Mouse (Mus musculus) hindbrain, embryonic 12.5 days (tissue): ENCODE data around the gene Nup43. TPM values are rescaled to one million over a fixed set of nuclear protein-coding genes. Genes with fewer than 3 reads are reported as not detected.
A peak's percentile ranks its signal among the peaks of the same experiment; 100 is the strongest.

Experiments used
- ATAC-seq: fragments of 200-750 bp; cut with Nextera tagmentation; 2 replicates; pipeline ENCODE4 v1.8.0; 2017; ENCODE audit warnings: moderate TSS enrichment; ENCODE audit not compliant: low FRiP score
- H3K27ac ChIP-seq: fragments of 300-500 bp; sonication (generic); 2 replicates; pipeline ENCODE4 v1.5.1; 2016; ENCODE audit warnings: mild to moderate bottlenecking
- H3K27me3 ChIP-seq: fragments of 300-500 bp; sonication (generic); 2 replicates; pipeline ENCODE4 v1.6.1; 2016; ENCODE audit warnings: mild to moderate bottlenecking
- H3K36me3 ChIP-seq: fragments of 300-500 bp; sonication (generic); 2 replicates; pipeline ENCODE4 v1.6.1; 2016; ENCODE audit warnings: mild to moderate bottlenecking
- H3K4me1 ChIP-seq: fragments of 300-500 bp; sonication (generic); 2 replicates; pipeline ENCODE4 v1.6.1; 2016
- H3K4me2 ChIP-seq: fragments of 300-500 bp; sonication (generic); replicated peaks from 2 replicates; pipeline ENCODE4 v1.6.1; 2016; ENCODE audit warnings: mild to moderate bottlenecking
- H3K4me3 ChIP-seq: fragments of 300-500 bp; sonication (generic); 2 replicates; pipeline ENCODE4 v1.5.1; 2016; ENCODE audit warnings: mild to moderate bottlenecking
- H3K9ac ChIP-seq: fragments of 300-500 bp; sonication (generic); 2 replicates; pipeline ENCODE4 v1.6.1; 2016; ENCODE audit warnings: mild to moderate bottlenecking, moderate library complexity
- H3K9me3 ChIP-seq: fragments of 300-500 bp; sonication (generic); replicated peaks from 2 replicates; pipeline ENCODE4 v1.6.1; 2016; ENCODE audit warnings: mild to moderate bottlenecking
- WGBS: fragments of 180-500 bp; shearing (Covaris S2); methylation state at CpG from one replicate; pipeline ENCODE4 v1.1.7; 2016; 5-methylcytosine and 5-hydroxymethylcytosine counted together
- polyA plus RNA-seq: library from polyadenylated mRNA; unstranded; fragments of >200 nt; fragmentation: Nextera tagmentation; extraction: Ambion mirVana; gene quantifications from 2 replicates; pipeline ENCODE4 v1.2.1, GENCODE M21; 2016

Gene Nup43
- polyA plus RNA-seq, 1 experiment from 2014 or later, result 40.6 TPM

DNA sequence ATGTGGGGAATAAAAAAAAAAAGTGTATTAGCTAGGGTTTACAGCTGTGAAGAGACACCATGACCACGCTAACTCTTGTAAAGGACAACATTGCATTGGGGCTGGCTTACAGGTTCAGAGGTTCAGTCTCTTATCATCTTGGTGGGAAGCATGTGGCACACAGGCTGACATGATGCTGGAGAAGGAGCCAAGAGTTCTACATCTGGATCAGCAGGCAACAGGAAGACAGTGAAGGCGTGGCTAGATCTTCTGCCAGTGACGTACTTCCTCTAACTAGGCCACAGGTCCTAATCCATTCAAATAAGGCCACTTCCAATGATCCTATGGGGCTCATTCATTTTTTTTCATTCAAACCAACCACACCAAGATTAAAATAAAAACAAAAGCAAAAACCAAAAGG is 32.8 kb downstream of the Nup43 start:
- WGBS, result 93% methylated on average over 3 of the region's 3 CpGs
- no peak overlapping the region for H3K27ac ChIP-seq

GRCm38 (mm10) chr10:7702586-7702985 is 35.3 kb downstream of the Nup43 start:
- 91% methylated on average over 6 of the region's 6 CpGs for WGBS

More for the DNA sequence above, 32.8 kb downstream of the Nup43 start:
- Histone ChIP-seq H3K4me1 (no peaks in the 10 kb centered on the region), H3K9ac (no peak overlapping the region), H3K36me3 (peaks cover 88% of the 10 kb centered on the region), H3K27me3 (no peaks in the 10 kb centered on the region), H3K4me2 (no peak overlapping the region), H3K9me3 (no peaks in the 10 kb centered on the region), H3K4me3 (no peak overlapping the region)
- no peak for ATAC-seq

GRCm38 (mm10) chr10:7710121-7710520 is 42.8 kb downstream of the Nup43 start:
- Histone ChIP-seq H3K27me3 (no peaks in the 10 kb centered on the region), H3K9ac (no peak overlapping the region), H3K4me3 (no peak overlapping the region), H3K4me1 (no peaks in the 10 kb centered on the region), H3K4me2 (no peak overlapping the region), H3K36me3 (peaks cover 65% of the 10 kb centered on the region), H3K9me3 (no peaks in the 10 kb centered on the region), H3K27ac (no peak overlapping the region)
- no peak for ATAC-seq
- 93% methylated on average over 5 of the region's 5 CpGs for WGBS

More at GRCm38 (mm10) chr10:7702586-7702985, 35.3 kb downstream of the Nup43 start:
- H3K4me3 ChIP-seq, result no peak overlapping the region
- H3K4me1 ChIP-seq, result no peaks in the 10 kb centered on the region
- H3K27ac ChIP-seq, result no peak overlapping the region
- no peak for ATAC-seq
- no peak overlapping the region for H3K9ac ChIP-seq
- no peaks in the 10 kb centered on the region for H3K27me3 ChIP-seq
- H3K36me3 ChIP-seq, result peaks cover 87% of the 10 kb centered on the region
- H3K4me2 ChIP-seq, result no peak overlapping the region
- H3K9me3 ChIP-seq, result no peaks in the 10 kb centered on the region

DNA sequence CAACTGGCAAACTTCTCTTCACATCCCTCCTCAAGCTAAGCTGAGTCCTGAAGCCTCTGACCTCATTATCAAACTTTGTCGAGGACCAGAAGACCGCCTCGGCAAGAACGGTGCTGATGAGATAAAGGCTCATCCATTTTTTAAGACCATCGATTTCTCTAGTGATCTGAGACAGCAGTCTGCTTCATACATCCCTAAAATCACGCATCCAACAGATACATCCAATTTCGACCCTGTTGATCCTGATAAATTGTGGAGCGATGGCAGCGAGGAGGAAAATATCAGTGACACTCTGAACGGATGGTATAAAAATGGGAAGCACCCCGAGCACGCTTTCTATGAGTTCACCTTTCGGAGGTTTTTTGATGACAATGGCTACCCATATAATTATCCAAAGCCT is 45.2 kb downstream of the Nup43 start:
- Histone ChIP-seq H3K4me3 (no peak overlapping the region), H3K27me3 (no peaks in the 10 kb centered on the region), H3K36me3 (peaks cover 50% of the 10 kb centered on the region), H3K9ac (no peak overlapping the region), H3K4me1 (no peaks in the 10 kb centered on the region), H3K27ac (no peak overlapping the region), H3K9me3 (no peaks in the 10 kb centered on the region), H3K4me2 (no peak overlapping the region)
- 93% methylated on average over 13 of the region's 13 CpGs for WGBS
- ATAC-seq, result no peak

- Histone ChIP-seq H3K27me3 (no peaks in the 10 kb centered on the region), H3K9ac (no peak overlapping the region), H3K27ac (no peak overlapping the region), H3K9me3 (no peaks in the 10 kb centered on the region), H3K4me2 (no peak overlapping the region), H3K4me3 (no peak overlapping the region), H3K36me3 (peaks cover 34% of the 10 kb centered on the region), H3K4me1 (no peaks in the 10 kb centered on the region)
- 81% methylated on average over 7 of the region's 7 CpGs for WGBS
- no peak for ATAC-seq
These were observed 47.8 kb downstream of the Nup43 start for GRCm38 (mm10) chr10:7715056-7715455.

- under 1% methylated on average over 49 of the region's 49 CpGs for WGBS
- Histone ChIP-seq H3K9ac (peak within 1 kb of the TSS; percentile 78), H3K27me3 (no peaks in the 10 kb centered on the region), H3K36me3 (no peaks in the 10 kb centered on the region), H3K4me2 (peak within 1 kb of the TSS; percentile 73), H3K4me3 (peak within 1 kb of the TSS; percentile 76), H3K4me1 (peaks cover 15% of the 10 kb centered on the region), H3K9me3 (no peaks in the 10 kb centered on the region), H3K27ac (peak within 1 kb of the TSS; percentile 64)
- ATAC-seq, result peak; percentile 99
These were observed 58.6 kb downstream of the Nup43 start, which contains the start of gene Katna1 for GRCm38 (mm10) chr10:7725751-7726500. TSS of gene Katna1 (plus strand) at chr10:7726000.

DNA sequence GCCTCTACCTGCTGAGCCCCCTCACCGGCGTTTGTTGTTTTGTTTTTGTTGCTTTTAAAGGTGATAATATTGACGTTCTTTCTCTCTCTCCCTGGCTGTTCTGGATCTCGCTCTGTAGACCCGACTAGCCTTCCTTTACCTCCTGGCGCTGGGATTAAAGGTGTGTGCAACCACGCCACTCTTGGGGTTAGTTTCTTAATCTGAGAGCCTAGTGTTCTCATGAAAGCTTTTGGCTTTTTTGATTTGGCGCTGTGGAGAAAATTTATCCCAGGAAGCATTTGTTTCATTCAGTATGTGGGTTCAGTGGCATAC is 59.2 kb downstream of the Nup43 start:
- Histone ChIP-seq H3K27ac (0 out of 2 replicates have a peak overlapping the region, but pooled peaks have one; percentile 64), H3K27me3 (no peaks in the 10 kb centered on the region), H3K4me3 (peak overlapping the region; percentile 76), H3K4me2 (peak overlapping the region; percentile 73), H3K9me3 (no peaks in the 10 kb centered on the region), H3K36me3 (no peaks in the 10 kb centered on the region), H3K9ac (peak overlapping the region; percentile 78), H3K4me1 (peaks cover 17% of the 10 kb centered on the region)
- under 1% methylated on average over 8 of the region's 8 CpGs for WGBS
- ATAC-seq, result no peak

DNA sequence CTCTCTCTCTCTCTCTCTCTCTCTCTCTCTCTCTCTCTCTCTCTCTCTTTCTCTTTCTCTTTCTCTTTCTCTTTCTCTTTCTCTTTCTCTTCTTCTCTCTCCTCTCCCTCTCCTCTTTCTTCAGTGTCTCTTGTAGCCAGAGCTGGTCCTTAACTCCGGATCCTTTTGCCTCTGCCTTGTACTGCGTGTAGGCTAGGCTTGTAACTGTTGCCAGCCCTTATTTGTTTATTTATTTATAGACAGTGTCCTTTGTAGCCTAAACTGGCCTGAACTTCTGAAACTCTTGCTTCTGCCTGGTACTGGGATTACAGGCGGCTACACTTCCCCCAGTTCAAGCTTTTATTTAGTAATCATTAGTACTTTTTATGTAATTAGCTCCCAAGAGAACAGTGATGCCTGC is 59.7 kb downstream of the Nup43 start:
- Histone ChIP-seq H3K9ac (peak overlapping the region; percentile 78), H3K27me3 (no peaks in the 10 kb centered on the region), H3K4me2 (peak overlapping the region; percentile 73), H3K4me3 (peak overlapping the region; percentile 76), H3K9me3 (no peaks in the 10 kb centered on the region), H3K36me3 (no peaks in the 10 kb centered on the region), H3K4me1 (peaks cover 21% of the 10 kb centered on the region), H3K27ac (no peak overlapping the region)
- no peak for ATAC-seq
- WGBS, result 27% methylated on average over 3 of the region's 3 CpGs

Other genes starting within 250 kb of the Nup43 start
- gene Ulbp1, start 193.9 kb upstream of the Nup43 start, polyA plus RNA-seq, result 2.0 and 2.6 TPM in 2 replicates
- gene Lrp11, start 77.7 kb upstream of the Nup43 start, polyA plus RNA-seq, result 17.7 and 19.3 TPM in 2 replicates
- gene Pcmt1, start 13.6 kb downstream of the Nup43 start, polyA plus RNA-seq, result 136 and 137 TPM in 2 replicates
- 16.4 and 17.0 TPM in 2 replicates for gene Lats1, start 13.7 kb downstream of the Nup43 start, polyA plus RNA-seq
- 48.2 and 51.5 TPM in 2 replicates for gene Katna1, start 58.5 kb downstream of the Nup43 start, polyA plus RNA-seq
- 61.2 and 61.3 TPM in 2 replicates for gene Ginm1, start 125.3 kb downstream of the Nup43 start, polyA plus RNA-seq
- gene Ppil4, start 125.4 kb downstream of the Nup43 start, polyA plus RNA-seq, result 47.7 and 51.7 TPM in 2 replicates
- 0.19 and 0.25 TPM in 2 replicates for gene Zc3h12d, start 165.0 kb downstream of the Nup43 start, polyA plus RNA-seq